Mouse (Mus musculus) gonadal fat pad, adult 2 months (tissue): ENCODE results near the gene Ddit4. TPM values are rescaled to one million over a fixed set of nuclear protein-coding genes. Genes with fewer than 3 reads are reported as not detected.
"Not testable (repeated sequence)": the region's sequence is repeated elsewhere in the genome, so short reads cannot be mapped to it uniquely, and the experiment has no call there.

ENCODE experiments used
- DNase-seq: peaks from one replicate; pipeline ENCODE4 v3.0.0-alpha.2; 2012; ENCODE audit warnings: low read depth
- polyA plus RNA-seq: library from polyadenylated mRNA; depleted of rRNA; stranded (reverse); fragments of >200 nt; gene quantifications from 2 replicates; pipeline ENCODE4 v1.2.3, GENCODE M21; 2012; rRNA removed

The Ddit4 gene
- 94.7 and 116 TPM in 2 replicates for polyA plus RNA-seq

GRCm38 (mm10) chr10:59951211-59952151, at the start of gene Ddit4:
Gene Ddit4 (minus strand): TSS chr10:59951834.
- DNase-seq = peak; percentile 75

- DNase-seq = no peak
Observed at GRCm38 (mm10) chr10:59999057-59999456, 47.4 kb upstream of the Ddit4 start.

GRCm38 (mm10) chr10:59997591-59997990, 46.0 kb upstream of the Ddit4 start:
- no peak for DNase-seq

GRCm38 (mm10) chr10:59995889-59996288, 44.3 kb upstream of the Ddit4 start:
- DNase-seq = no peak

- not testable (repeated sequence) for DNase-seq
Observed at GRCm38 (mm10) chr10:59993813-59994212, 42.2 kb upstream of the Ddit4 start.

GRCm38 (mm10) chr10:59992024-59992423, 40.4 kb upstream of the Ddit4 start:
- no peak for DNase-seq

- DNase-seq = peak; percentile 40
Observed at GRCm38 (mm10) chr10:59991262-59991880, 39.7 kb upstream of the Ddit4 start.

GRCm38 (mm10) chr10:59990393-59990792, 38.8 kb upstream of the Ddit4 start:
- DNase-seq = no peak

- DNase-seq = no peak
Observed at GRCm38 (mm10) chr10:59988036-59988435, 36.4 kb upstream of the Ddit4 start.

GRCm38 (mm10) chr10:59982379-59982873, 30.8 kb upstream of the Ddit4 start:
- no peak for DNase-seq

- DNase-seq = no peak
Observed at GRCm38 (mm10) chr10:59981792-59982191, 30.2 kb upstream of the Ddit4 start.

- DNase-seq = no peak
Observed at GRCm38 (mm10) chr10:59981336-59981735, 29.7 kb upstream of the Ddit4 start.

- DNase-seq = no peak
Observed at GRCm38 (mm10) chr10:59980815-59981244, 29.2 kb upstream of the Ddit4 start.

GRCm38 (mm10) chr10:59978873-59979743, 27.5 kb upstream of the Ddit4 start:
- no peak for DNase-seq

- no peak for DNase-seq
Observed at GRCm38 (mm10) chr10:59978401-59978800, 26.8 kb upstream of the Ddit4 start.

GRCm38 (mm10) chr10:59977715-59978343, 26.2 kb upstream of the Ddit4 start:
- DNase-seq = peak; percentile 36

GRCm38 (mm10) chr10:59977141-59977540, 25.5 kb upstream of the Ddit4 start:
- DNase-seq = no peak

- no peak for DNase-seq
Observed at GRCm38 (mm10) chr10:59974786-59975185, 23.2 kb upstream of the Ddit4 start.

- DNase-seq = no peak
Observed at GRCm38 (mm10) chr10:59974191-59974664, 22.6 kb upstream of the Ddit4 start.

GRCm38 (mm10) chr10:59973400-59973799, 21.8 kb upstream of the Ddit4 start:
- no peak for DNase-seq

GRCm38 (mm10) chr10:59972999-59973398, 21.4 kb upstream of the Ddit4 start:
- no peak for DNase-seq
